ENCODE assay signal across 8 mouse cellular contexts in the genomic region with DNA sequence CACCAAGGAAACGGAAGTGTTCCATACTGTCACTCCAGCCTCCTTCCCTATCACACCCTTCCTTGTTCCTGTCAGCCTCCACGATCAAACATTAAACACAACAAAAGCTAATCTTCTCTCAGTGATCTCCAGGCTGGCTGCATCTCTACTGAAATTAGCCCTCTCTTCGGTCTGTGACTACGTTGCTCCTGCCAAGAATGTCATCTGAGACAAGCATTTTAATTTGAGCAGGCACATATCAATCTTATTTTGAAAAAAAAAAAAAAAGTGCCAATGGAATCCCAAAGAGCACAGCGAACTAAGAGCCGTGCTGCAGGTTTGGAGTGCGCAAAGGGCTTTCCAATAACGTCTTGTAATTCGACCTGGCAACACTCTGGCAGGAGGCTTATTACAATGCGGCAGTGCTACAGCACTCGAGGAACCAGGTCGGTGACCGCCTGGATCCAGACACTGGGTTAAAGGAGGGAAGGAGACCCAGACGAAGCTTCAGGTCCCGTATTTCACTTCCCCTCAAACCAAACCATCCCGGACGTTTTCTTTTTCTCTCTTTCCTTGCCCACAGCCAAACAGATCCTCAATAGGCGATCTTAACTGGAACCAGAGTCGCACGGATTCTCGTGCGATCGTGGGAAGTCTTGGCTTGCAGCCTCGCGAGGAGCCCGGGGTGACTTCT. TPM values are rescaled to one million over a fixed set of nuclear protein-coding genes. Genes with fewer than 3 reads are reported as not detected.
A peak's percentile ranks its signal among the peaks of the same experiment; 100 is the strongest.
DNase-seq lines count a peak whose midpoint lies in the region; ATAC-seq and TF ChIP-seq lines count a peak whose summit lies in the region.

No protein-coding gene starts in this region.

- WGBS in forebrain, embryonic 13.5 days = 4% methylated on average over 26 of the region's 26 CpGs
- WGBS in kidney, embryonic 15.5 days = 4% methylated on average over 26 of the region's 26 CpGs

- no peak for DNase-seq in frontal cortex, postnatal 14 days (ENCODE audit: low spot score in 2 of 2)
- no peak for DNase-seq in ES-E14 (ENCODE audit: low read depth, low spot score)
- peak; percentile 42 for DNase-seq in lung, postnatal 36 days
- DNase-seq in T-cell, adult 2 months (ENCODE audit: low spot score) = no peak
- DNase-seq in thymus, postnatal 25 days = no peak

- peak; percentile 28 for ATAC-seq in frontal cortex, adult (ENCODE audit: low TSS enrichment)
- ATAC-seq in forebrain, embryonic 13.5 days = peak; percentile 31
- peak; percentile 31 for ATAC-seq in kidney, embryonic 15.5 days (replicated peaks; ENCODE audit: low FRiP score)

- in situ Hi-C loops in ES-E14 (cut with MboI; ENCODE audit: low sequenced_read_pairs in 2 of 2, unreplicated experiment in 2 of 2) = no loop called here

- H3K36me3 ChIP-seq in ES-E14 (ENCODE audit: control insufficient read depth, insufficient read depth, low read length, poor library complexity, severe bottlenecking) = peaks cover 9% of the 10 kb centered on the region; the same call in 1 of the 2 replicates
- peaks cover 14% of the 10 kb centered on the region for H3K36me3 ChIP-seq in forebrain, embryonic 13.5 days (ENCODE audit: poor library complexity, severe bottlenecking)
- peaks cover 12% of the 10 kb centered on the region; the same call in 1 of the 2 replicates for H3K36me3 ChIP-seq in kidney, embryonic 15.5 days

- H3K27me3 ChIP-seq in forebrain, embryonic 13.5 days = no peaks in the 10 kb centered on the region
- H3K27me3 ChIP-seq in kidney, embryonic 15.5 days = no peaks in the 10 kb centered on the region

- H3K4me3 ChIP-seq in ES-E14 (ENCODE audit: insufficient read depth in 1 of 2, low read depth in 1 of 2, low read length in 2 of 2, poor library complexity in 1 of 2, severe bottlenecking in 1 of 2) = peak overlapping the region; percentile 85 to 98
- H3K4me3 ChIP-seq in forebrain, embryonic 13.5 days = peak overlapping the region; percentile 77
- H3K4me3 ChIP-seq in kidney, embryonic 15.5 days (replicated peaks) = peak overlapping the region; percentile 93

- peak overlapping the region; percentile 87 for H3K4me2 ChIP-seq in forebrain, embryonic 13.5 days
- H3K4me2 ChIP-seq in kidney, embryonic 15.5 days = peak overlapping the region; percentile 87

- peak overlapping the region; percentile 78 for H3K9ac ChIP-seq in ES-E14 (ENCODE audit: insufficient read depth, low read depth, low read length, poor library complexity, severe bottlenecking)
- H3K9ac ChIP-seq in forebrain, embryonic 13.5 days = peak overlapping the region; percentile 95
- H3K9ac ChIP-seq in kidney, embryonic 15.5 days = peak overlapping the region; percentile 94

- H3K27ac ChIP-seq in ES-E14 (ENCODE audit: insufficient read depth, low read depth, low read length, poor library complexity, severe bottlenecking) = peak overlapping the region; percentile 89
- peak overlapping the region; percentile 69 for H3K27ac ChIP-seq in forebrain, embryonic 13.5 days
- peak overlapping the region; percentile 95 for H3K27ac ChIP-seq in kidney, embryonic 15.5 days

- H3K4me1 ChIP-seq in ES-E14 (ENCODE audit: control insufficient read depth in 2 of 2, insufficient read depth in 2 of 2, low read length in 2 of 2, poor library complexity in 1 of 2) = peaks cover 2% of the 10 kb centered on the region in 2 experiments; a peak in 2 of 4 replicates
- H3K4me1 ChIP-seq in forebrain, embryonic 13.5 days = peaks cover 25% of the 10 kb centered on the region
- peaks cover 28% of the 10 kb centered on the region for H3K4me1 ChIP-seq in kidney, embryonic 15.5 days

- H3K9me3 ChIP-seq in ES-E14 (ENCODE audit: control insufficient read depth, insufficient read depth, low read depth, low read length) = peaks cover 4% of the 10 kb centered on the region
- H3K9me3 ChIP-seq in forebrain, embryonic 13.5 days (replicated peaks) = no peaks in the 10 kb centered on the region; the same call in 1 of the 2 replicates
- 0 out of 2 replicates have a peak, but pooled peaks cover 2% of the 10 kb centered on the region for H3K9me3 ChIP-seq in kidney, embryonic 15.5 days (replicated peaks)

TF ChIP-seq in ES-E14, 5 proteins besides CTCF, POLR2A, EP300 and RAD21:
- TF ChIP-seq ZNF384 (IDR thresholded peaks at IDR 0.05; ENCODE audit: low read depth, low read length) (peak; percentile 56; the same call in 1 of the 2 replicates), CHD2 (IDR thresholded peaks at IDR 0.05; ENCODE audit: low read depth, low read length) (peak; percentile 72), MAFK (IDR thresholded peaks at IDR 0.05; ENCODE audit: insufficient read depth, low read depth, low read length) (no peak), HCFC1 (IDR thresholded peaks at IDR 0.05; ENCODE audit: borderline replicate concordance, insufficient read depth, low read length) (no peak), ZC3H11A (IDR thresholded peaks at IDR 0.05; ENCODE audit: borderline replicate concordance, low read depth, low read length) (no peak)

RNA-seq across cellular contexts. Expression of a gene that starts 1.0 kb away (rescaled TPM):
- total RNA-seq in ES-E14 (2012; rRNA removed) = 33.9 and 36.4 TPM in 2 replicates
- polyA plus RNA-seq in forebrain, embryonic 13.5 days (2015; fragmentation: Nextera tagmentation; extraction: Ambion mirVana) = 120 and 132 TPM in 2 replicates
- polyA plus RNA-seq in kidney, embryonic 15.5 days (2015; fragmentation: Nextera tagmentation; extraction: Ambion mirVana) = 83.7 and 86.4 TPM in 2 replicates
